Mouse (Mus musculus) spleen, postnatal 10 days (tissue): Measurements from ENCODE around the gene Mmp11.

ENCODE experiments used
- DNase-seq, 2 experiments: peaks; one replicate each; pipeline ENCODE4 v3.0.0; 2021 to 2022; ENCODE audit warnings: low spot score in 2 of 2

The Mmp11 gene

GRCm38 (mm10) chr10:75935680-75936541 lies at the start of gene Mmp11:
Gene Mmp11, minus strand, starts transcription at chr10:75936496.
- peak; percentile 78 to 83 for DNase-seq

GRCm38 (mm10) chr10:75979432-75979831 lies 43.1 kb upstream of the Mmp11 start:
- DNase-seq = no peak

- DNase-seq = no peak
Observed at GRCm38 (mm10) chr10:75978835-75979157, 42.5 kb upstream of the Mmp11 start.

GRCm38 (mm10) chr10:75978119-75978834 lies 42.0 kb upstream of the Mmp11 start:
- DNase-seq = no peak

- peak in 1 of 2 experiments; percentile 48 for DNase-seq
Observed at GRCm38 (mm10) chr10:75975216-75975615, 38.9 kb upstream of the Mmp11 start.

- DNase-seq = no peak
Observed at GRCm38 (mm10) chr10:75973846-75974245, 37.5 kb upstream of the Mmp11 start.

GRCm38 (mm10) chr10:75954381-75954811 lies 18.1 kb upstream of the Mmp11 start, which contains the start of gene Gm5134:
Gene Gm5134, plus strand, starts transcription at chr10:75954514.
- DNase-seq = no peak

- peak in 1 of 2 experiments; percentile 61 for DNase-seq
Observed at GRCm38 (mm10) chr10:75951424-75952050, 15.2 kb upstream of the Mmp11 start.

GRCm38 (mm10) chr10:75950791-75951210 lies 14.5 kb upstream of the Mmp11 start:
- peak in 1 of 2 experiments; percentile 58 for DNase-seq

GRCm38 (mm10) chr10:75949053-75950045 lies 13.1 kb upstream of the Mmp11 start:
- DNase-seq = peak in 1 of 2 experiments; percentile 66

- peak in 1 of 2 experiments; percentile 22 for DNase-seq
Observed at GRCm38 (mm10) chr10:75948079-75948478, 11.8 kb upstream of the Mmp11 start.

- peak in 1 of 2 experiments; percentile 8 for DNase-seq
Observed at GRCm38 (mm10) chr10:75945896-75946295, 9.6 kb upstream of the Mmp11 start.

- no peak for DNase-seq
Observed at GRCm38 (mm10) chr10:75945213-75945612, 8.9 kb upstream of the Mmp11 start.

GRCm38 (mm10) chr10:75944066-75944772 lies 7.9 kb upstream of the Mmp11 start:
- DNase-seq = no peak

GRCm38 (mm10) chr10:75942736-75943477 lies 6.6 kb upstream of the Mmp11 start, which contains the start of gene Vpreb3:
Gene Vpreb3, plus strand, starts transcription at chr10:75943057.
- no peak for DNase-seq

GRCm38 (mm10) chr10:75941042-75941824 lies 4.9 kb upstream of the Mmp11 start:
- no peak for DNase-seq

- no peak for DNase-seq
Observed at GRCm38 (mm10) chr10:75940520-75940919, 4.2 kb upstream of the Mmp11 start, which contains the start of gene Gm867. Gene Gm867, minus strand, starts transcription at chr10:75940672.

GRCm38 (mm10) chr10:75939481-75940234 lies 3.4 kb upstream of the Mmp11 start:
- peak; percentile 68 to 82 for DNase-seq
